Mouse (Mus musculus): ENCODE results near the gene Vsx1. TPM values are rescaled to one million over a fixed set of nuclear protein-coding genes. Genes with fewer than 3 reads are reported as not detected.
A peak's percentile ranks its signal among the peaks of the same experiment; 100 is the strongest.

The Vsx1 gene
- polyA plus RNA-seq, 1 experiment from 2014 or later: 1.9 TPM

DNA sequence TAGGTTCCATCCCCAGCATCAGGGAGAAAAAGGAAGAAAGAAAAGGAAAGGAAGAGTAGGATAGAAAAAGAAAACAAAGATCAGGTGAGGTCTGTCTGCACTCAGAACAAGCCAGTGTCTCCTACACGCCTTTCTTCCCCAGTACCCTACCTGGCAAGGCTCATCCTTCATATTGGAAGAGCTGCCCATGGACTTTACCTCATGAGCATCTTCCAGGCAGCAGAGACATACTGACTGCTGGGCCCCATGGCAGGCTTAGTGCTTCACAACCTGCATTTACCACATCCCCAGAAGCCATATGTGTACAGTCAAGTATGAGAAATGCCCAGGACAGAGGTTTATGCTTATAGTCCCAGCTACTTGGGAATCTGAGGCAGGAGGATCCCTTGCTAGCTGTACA is 18.2 kb downstream of the Vsx1 start:
- Histone ChIP-seq H3K9ac (ENCODE audit: low read depth, low read length) (no peak overlapping the region), H3K4me2 (replicated peaks; ENCODE audit: low read depth, low read length) (no peak overlapping the region), H3K4me1 (replicated peaks; ENCODE audit: control insufficient read depth, insufficient read depth, low read length) (no peaks in the 10 kb centered on the region), H3K4me3 (ENCODE audit: low read depth, low read length) (no peak overlapping the region), H3K27ac (ENCODE audit: low read depth, low read length) (no peak overlapping the region), H3K36me3 (ENCODE audit: control insufficient read depth, insufficient read depth, low read length) (no peaks in the 10 kb centered on the region), H3K27me3 (ENCODE audit: control insufficient read depth, insufficient read depth, low read length) (peaks cover 5% of the 10 kb centered on the region), H3K9me3 (ENCODE audit: control insufficient read depth, low read length) (no peaks in the 10 kb centered on the region)
- no peak for DNase-seq (ENCODE audit: low spot score)
- no peak for ATAC-seq (ENCODE audit: low FRiP score)
- 81% methylated on average over 1 of the region's 1 CpGs for WGBS

DNA sequence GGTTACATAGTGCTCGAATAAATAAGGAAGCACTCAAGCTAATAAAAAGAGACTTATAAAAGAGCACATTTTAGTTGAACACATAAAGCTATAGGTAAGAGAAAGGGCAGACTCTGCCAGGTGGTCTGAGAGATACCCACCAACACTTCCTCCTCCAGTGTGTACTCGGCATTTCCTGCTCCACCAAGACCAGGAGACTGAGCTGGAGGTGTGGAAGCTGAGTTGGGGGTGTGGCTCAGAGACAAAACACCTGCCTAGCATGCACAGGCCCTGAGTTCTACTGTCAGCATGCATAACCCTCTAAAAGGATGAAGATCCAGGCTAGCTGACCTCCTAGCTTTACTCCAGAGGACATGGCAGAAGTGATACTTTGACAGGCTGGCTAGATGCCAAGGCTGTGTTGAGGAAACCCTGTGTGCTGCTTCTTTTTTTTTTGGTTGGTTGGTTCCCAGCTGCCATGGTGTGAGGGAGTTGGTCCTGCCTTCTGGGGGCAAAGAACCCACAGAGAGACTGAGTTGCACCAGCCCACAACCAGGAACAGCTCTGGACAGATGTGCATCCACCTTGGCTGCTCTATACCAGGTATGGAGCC is 19.6 kb downstream of the Vsx1 start:
- Histone ChIP-seq H3K4me2 (replicated peaks; ENCODE audit: low read depth, low read length) (no peak overlapping the region), H3K9ac (ENCODE audit: low read depth, low read length) (no peak overlapping the region), H3K9me3 (ENCODE audit: control insufficient read depth, low read length) (no peaks in the 10 kb centered on the region), H3K27me3 (ENCODE audit: control insufficient read depth, insufficient read depth, low read length) (peaks cover 5% of the 10 kb centered on the region), H3K4me1 (replicated peaks; ENCODE audit: control insufficient read depth, insufficient read depth, low read length) (no peaks in the 10 kb centered on the region), H3K4me3 (ENCODE audit: low read depth, low read length) (no peak overlapping the region), H3K36me3 (ENCODE audit: control insufficient read depth, insufficient read depth, low read length) (no peaks in the 10 kb centered on the region), H3K27ac (ENCODE audit: low read depth, low read length) (no peak overlapping the region)
- no peak for DNase-seq (ENCODE audit: low spot score)
- ATAC-seq (ENCODE audit: low FRiP score): no peak
- 82% methylated on average over 2 of the region's 2 CpGs for WGBS

DNA sequence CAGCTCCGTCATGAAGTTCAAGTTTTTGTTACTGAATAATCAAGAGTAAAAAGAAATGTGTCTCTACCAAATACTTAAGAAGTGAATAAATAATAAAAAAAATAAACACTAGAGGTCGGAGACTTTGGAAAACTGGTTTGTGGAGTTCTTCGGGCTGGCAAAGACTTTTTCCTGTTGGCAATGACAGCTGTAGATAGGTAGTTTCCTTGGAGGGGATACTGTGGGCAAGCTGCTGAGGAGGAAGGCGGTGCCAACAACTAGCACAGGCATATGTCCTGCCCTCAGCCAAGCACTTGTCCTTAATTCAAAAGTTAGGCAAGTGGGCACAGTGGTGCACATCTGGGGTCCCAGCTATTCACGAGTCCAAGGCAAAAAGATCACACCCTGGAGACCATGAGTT is 20.2 kb downstream of the Vsx1 start:
- Histone ChIP-seq H3K4me1 (replicated peaks; ENCODE audit: control insufficient read depth, insufficient read depth, low read length) (no peaks in the 10 kb centered on the region), H3K9me3 (ENCODE audit: control insufficient read depth, low read length) (no peaks in the 10 kb centered on the region), H3K27me3 (ENCODE audit: control insufficient read depth, insufficient read depth, low read length) (peaks cover 5% of the 10 kb centered on the region), H3K4me3 (ENCODE audit: low read depth, low read length) (no peak overlapping the region), H3K9ac (ENCODE audit: low read depth, low read length) (no peak overlapping the region), H3K4me2 (replicated peaks; ENCODE audit: low read depth, low read length) (no peak overlapping the region), H3K36me3 (ENCODE audit: control insufficient read depth, insufficient read depth, low read length) (no peaks in the 10 kb centered on the region), H3K27ac (ENCODE audit: low read depth, low read length) (no peak overlapping the region)
- 86% methylated on average over 5 of the region's 5 CpGs for WGBS
- ATAC-seq (ENCODE audit: low FRiP score) (no peak), DNase-seq (ENCODE audit: low spot score) (no peak)

DNA sequence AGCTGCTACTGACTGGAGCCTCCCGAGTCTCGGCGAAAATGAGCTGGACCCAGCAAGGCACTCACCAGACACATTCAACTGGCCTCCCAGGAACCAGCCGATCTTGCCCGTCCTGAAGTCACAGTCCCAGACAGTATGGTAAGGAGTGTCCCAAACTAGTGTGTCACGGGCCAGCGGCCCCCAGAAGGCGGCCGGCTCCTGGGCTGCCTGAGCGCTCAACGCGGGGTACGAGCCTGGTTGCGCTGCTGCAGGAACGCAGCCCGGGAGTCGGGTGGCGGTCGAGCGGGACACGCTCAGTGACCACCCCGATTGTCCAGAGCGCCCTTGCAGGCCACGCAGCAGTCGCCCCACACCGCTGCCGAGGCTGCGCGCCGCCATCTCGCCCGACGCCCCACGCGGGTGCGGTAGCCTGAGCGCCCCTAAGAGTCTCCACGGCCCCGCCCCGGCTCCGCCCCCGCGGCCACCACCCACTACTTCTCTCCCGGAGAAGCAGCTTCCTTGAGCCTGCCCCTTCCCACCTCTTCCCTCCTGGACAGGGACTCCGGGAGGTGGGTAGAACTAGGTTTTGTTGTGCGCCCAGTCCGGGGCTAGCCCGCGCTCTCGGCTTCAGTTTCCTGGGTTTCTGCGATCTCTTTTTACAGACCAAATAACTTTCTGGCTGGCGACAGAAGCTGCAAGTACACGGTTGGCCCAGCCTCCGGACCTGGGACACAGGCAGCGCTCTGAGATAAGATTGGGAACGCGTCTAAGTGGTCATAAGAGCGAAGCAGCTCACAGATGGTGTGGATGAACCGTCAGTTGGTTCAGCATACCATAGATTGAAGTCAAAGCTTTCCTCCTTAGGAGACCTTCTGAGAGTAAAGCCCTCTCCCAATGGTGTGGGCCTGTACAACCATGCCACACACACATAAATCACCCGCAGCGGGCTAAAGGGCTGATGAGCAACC is 21.1 kb downstream of the Vsx1 start, which contains the start of gene Acss1:
Acss1 (minus strand) TSS at position 681 of the 947 bp plus-strand sequence.
- ATAC-seq (ENCODE audit: low FRiP score) (peak; percentile 78), DNase-seq (ENCODE audit: low spot score) (peak; percentile 73)
- no peaks in the 10 kb centered on the region for H3K36me3 ChIP-seq (ENCODE audit: control insufficient read depth, insufficient read depth, low read length)
- peak within 1 kb of the TSS; percentile 43 for H3K4me3 ChIP-seq (ENCODE audit: low read depth, low read length)
- 3% methylated on average over 58 of the region's 61 CpGs for WGBS
- H3K9ac ChIP-seq (ENCODE audit: low read depth, low read length): peak within 1 kb of the TSS; percentile 50
- H3K9me3 ChIP-seq (ENCODE audit: control insufficient read depth, low read length): no peaks in the 10 kb centered on the region
- peak within 1 kb of the TSS; percentile 60 for H3K27ac ChIP-seq (ENCODE audit: low read depth, low read length)
- peak within 1 kb of the TSS; percentile 53 for H3K4me2 ChIP-seq (replicated peaks; ENCODE audit: low read depth, low read length)
- no peaks in the 10 kb centered on the region for H3K4me1 ChIP-seq (replicated peaks; ENCODE audit: control insufficient read depth, insufficient read depth, low read length)
- H3K27me3 ChIP-seq (ENCODE audit: control insufficient read depth, insufficient read depth, low read length): peaks cover 5% of the 10 kb centered on the region

DNA sequence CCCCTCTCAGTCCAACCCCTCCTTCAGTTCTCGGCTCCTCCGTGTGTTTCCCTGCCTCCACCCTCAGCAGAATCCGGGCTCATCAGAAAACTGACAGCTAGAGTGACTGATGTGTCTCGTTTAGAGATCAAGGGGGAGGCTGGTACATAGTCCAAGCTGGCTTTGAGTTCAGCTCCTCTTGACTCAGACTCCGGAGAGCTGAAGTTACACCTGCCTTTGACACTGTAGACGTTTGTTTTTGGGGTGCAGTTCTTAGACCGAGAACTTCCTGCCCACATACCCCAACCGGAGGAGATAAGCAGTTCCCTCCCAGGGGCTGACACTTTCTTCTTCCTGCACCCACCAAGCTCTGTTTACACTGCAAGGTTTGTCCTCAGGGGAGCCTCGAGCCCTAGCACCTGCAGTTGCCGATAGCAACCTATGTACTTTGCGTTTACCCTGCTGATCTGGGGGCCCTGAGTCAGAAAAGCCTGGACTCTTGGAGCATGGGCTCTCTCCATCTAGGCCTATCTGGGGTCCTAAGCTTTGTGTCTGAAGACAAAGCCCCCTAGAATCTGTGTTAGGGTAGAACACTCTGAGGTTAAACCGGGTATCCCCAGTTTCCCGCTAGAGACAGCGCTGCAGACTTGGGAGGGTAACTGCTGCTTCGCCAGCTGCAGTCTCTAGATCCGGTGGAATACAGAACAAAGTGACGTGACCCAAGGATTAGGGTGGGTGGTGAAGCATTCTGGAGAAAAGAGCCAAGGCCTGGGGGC is 21.9 kb downstream of the Vsx1 start:
- DNase-seq (ENCODE audit: low spot score) (peak; percentile 65), ATAC-seq (ENCODE audit: low FRiP score) (peak; percentile 46)
- Histone ChIP-seq H3K4me1 (replicated peaks; ENCODE audit: control insufficient read depth, insufficient read depth, low read length) (no peaks in the 10 kb centered on the region), H3K9ac (ENCODE audit: low read depth, low read length) (peak overlapping the region; percentile 50), H3K4me2 (replicated peaks; ENCODE audit: low read depth, low read length) (peak overlapping the region; percentile 53), H3K36me3 (ENCODE audit: control insufficient read depth, insufficient read depth, low read length) (no peaks in the 10 kb centered on the region), H3K4me3 (ENCODE audit: low read depth, low read length) (peak overlapping the region; percentile 43), H3K27me3 (ENCODE audit: control insufficient read depth, insufficient read depth, low read length) (peaks cover 5% of the 10 kb centered on the region), H3K27ac (ENCODE audit: low read depth, low read length) (peak overlapping the region; percentile 60), H3K9me3 (ENCODE audit: control insufficient read depth, low read length) (no peaks in the 10 kb centered on the region)
- 2% methylated on average over 17 of the region's 17 CpGs for WGBS

DNA sequence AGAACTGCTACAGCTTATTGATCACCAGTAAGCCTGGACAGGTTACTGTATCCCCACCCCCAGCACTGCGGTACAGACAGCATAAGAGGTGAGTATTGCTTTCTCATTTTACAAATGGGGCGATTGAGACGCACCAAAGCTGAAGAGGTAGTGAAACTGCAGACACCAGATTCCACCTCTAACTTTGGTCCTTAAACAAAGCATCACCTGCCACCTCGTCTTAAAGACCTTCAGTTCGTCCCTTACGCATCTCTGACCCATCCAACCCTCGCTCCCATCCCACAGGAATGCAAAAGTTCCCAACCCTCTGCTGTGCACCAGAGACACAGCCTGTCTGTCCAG is 22.5 kb downstream of the Vsx1 start:
- WGBS: 40% methylated on average over 7 of the region's 7 CpGs
- no peak for ATAC-seq (ENCODE audit: low FRiP score)

DNA sequence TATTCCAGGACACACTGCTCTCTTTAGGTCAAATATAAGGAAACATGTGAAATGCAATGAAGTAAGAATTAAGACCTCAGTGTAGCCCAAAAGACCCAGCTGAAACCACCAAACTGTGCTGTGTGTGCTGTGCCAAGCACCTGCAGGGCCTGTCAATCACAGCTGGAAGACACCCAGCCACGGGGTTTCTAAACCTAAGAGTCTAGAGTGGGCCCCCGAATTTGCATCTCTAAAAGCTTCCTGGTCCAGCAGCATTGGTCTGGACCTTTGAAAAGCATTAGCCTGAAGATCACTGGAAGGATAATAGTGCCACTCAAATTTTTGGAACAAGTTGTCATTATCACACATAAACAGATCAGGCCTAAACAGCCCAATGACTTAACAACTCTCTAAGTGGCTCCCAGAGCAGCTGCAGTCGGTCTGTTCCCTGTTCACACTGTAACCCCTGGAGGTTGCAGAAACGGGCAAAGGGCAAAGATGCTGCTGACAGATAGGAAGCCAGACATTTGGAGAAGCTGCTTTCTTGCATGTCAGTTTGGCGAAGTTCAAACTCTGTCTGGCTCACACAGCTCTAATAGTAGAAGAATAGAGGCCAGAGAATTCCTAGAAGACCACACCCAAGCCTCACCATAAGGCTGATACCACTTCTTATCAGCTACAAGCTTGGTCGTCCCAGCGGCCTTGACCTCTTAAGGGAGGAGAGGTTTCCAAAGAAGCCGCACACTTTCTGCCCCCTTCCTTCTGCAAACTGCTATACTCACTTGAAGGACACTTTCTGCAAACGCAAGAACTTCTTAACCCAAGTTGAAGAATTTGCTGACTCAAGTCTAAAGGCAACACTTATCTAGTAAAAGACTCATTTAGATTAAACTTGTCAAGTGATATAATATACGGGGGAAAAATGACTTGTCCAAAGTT is 23.4 kb downstream of the Vsx1 start:
- WGBS: 51% methylated on average over 10 of the region's 10 CpGs
- Histone ChIP-seq H3K27ac (ENCODE audit: low read depth, low read length) (no peak overlapping the region), H3K4me2 (replicated peaks; ENCODE audit: low read depth, low read length) (no peak overlapping the region), H3K9me3 (ENCODE audit: control insufficient read depth, low read length) (no peaks in the 10 kb centered on the region), H3K4me1 (replicated peaks; ENCODE audit: control insufficient read depth, insufficient read depth, low read length) (no peaks in the 10 kb centered on the region), H3K27me3 (ENCODE audit: control insufficient read depth, insufficient read depth, low read length) (peaks cover 3% of the 10 kb centered on the region), H3K36me3 (ENCODE audit: control insufficient read depth, insufficient read depth, low read length) (no peaks in the 10 kb centered on the region), H3K9ac (ENCODE audit: low read depth, low read length) (no peak overlapping the region), H3K4me3 (ENCODE audit: low read depth, low read length) (no peak overlapping the region)
- ATAC-seq (ENCODE audit: low FRiP score) (no peak), DNase-seq (ENCODE audit: low spot score) (peak; percentile 15)

More for the DNA sequence above, 22.5 kb downstream of the Vsx1 start:
- peak overlapping the region; percentile 53 for H3K4me2 ChIP-seq (replicated peaks; ENCODE audit: low read depth, low read length)
- no peaks in the 10 kb centered on the region for H3K9me3 ChIP-seq (ENCODE audit: control insufficient read depth, low read length)
- H3K4me3 ChIP-seq (ENCODE audit: low read depth, low read length): peak overlapping the region; percentile 43
- H3K9ac ChIP-seq (ENCODE audit: low read depth, low read length): peak overlapping the region; percentile 50; the same call in 1 of the 2 replicates
- peaks cover 5% of the 10 kb centered on the region for H3K27me3 ChIP-seq (ENCODE audit: control insufficient read depth, insufficient read depth, low read length)
- peak overlapping the region; percentile 60; the same call in 1 of the 2 replicates for H3K27ac ChIP-seq (ENCODE audit: low read depth, low read length)
- DNase-seq (ENCODE audit: low spot score): no peak
- H3K36me3 ChIP-seq (ENCODE audit: control insufficient read depth, insufficient read depth, low read length): no peaks in the 10 kb centered on the region
- no peaks in the 10 kb centered on the region for H3K4me1 ChIP-seq (replicated peaks; ENCODE audit: control insufficient read depth, insufficient read depth, low read length)

DNA sequence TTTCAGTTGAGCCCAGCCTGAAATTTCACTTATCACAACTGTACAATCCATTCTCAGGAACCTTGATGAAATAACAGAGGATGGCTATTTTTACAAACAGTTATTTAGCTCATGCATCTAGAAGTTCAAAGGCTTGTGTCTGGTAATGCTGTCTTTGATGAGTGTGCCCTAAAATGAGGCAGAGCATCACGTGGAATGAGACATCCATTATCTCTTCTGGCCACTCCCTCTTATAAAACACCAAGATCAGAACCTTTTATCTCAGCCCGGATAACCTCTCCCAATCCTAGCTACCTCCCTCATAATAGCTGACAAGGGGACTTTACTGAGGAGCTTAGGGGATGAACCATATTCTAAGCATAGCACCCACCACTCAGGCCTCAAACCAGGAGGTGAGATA is 24.2 kb downstream of the Vsx1 start:
- H3K36me3 ChIP-seq (ENCODE audit: control insufficient read depth, insufficient read depth, low read length): no peaks in the 10 kb centered on the region
- no peak overlapping the region for H3K4me2 ChIP-seq (replicated peaks; ENCODE audit: low read depth, low read length)
- no peak for DNase-seq (ENCODE audit: low spot score)
- H3K27ac ChIP-seq (ENCODE audit: low read depth, low read length): no peak overlapping the region
- ATAC-seq (ENCODE audit: low FRiP score): no peak
- no peak overlapping the region for H3K4me3 ChIP-seq (ENCODE audit: low read depth, low read length)
- H3K9ac ChIP-seq (ENCODE audit: low read depth, low read length): no peak overlapping the region
- 69% methylated on average over 2 of the region's 2 CpGs for WGBS
- H3K27me3 ChIP-seq (ENCODE audit: control insufficient read depth, insufficient read depth, low read length): peaks cover 3% of the 10 kb centered on the region; the same call in 1 of the 2 replicates
- H3K9me3 ChIP-seq (ENCODE audit: control insufficient read depth, low read length): no peaks in the 10 kb centered on the region
- no peaks in the 10 kb centered on the region for H3K4me1 ChIP-seq (replicated peaks; ENCODE audit: control insufficient read depth, insufficient read depth, low read length)
